Mouse (Mus musculus): Measurements from ENCODE around the gene Srrm4.

GRCm38 (mm10) chr5:116588836-116589235, 2.8 kb downstream of the Srrm4 start:
- TF ChIP-seq CTCF (IDR thresholded peaks at IDR 0.05; ENCODE audit: low read depth) (no peak), EP300 (optimal IDR thresholded peaks at IDR 0.05) (no peak)
